Mouse (Mus musculus): ENCODE measurements around the gene Gm10840.
"Not testable (repeated sequence)": the region's sequence is repeated elsewhere in the genome, so short reads cannot be mapped to it uniquely, and the experiment has no call there.

Gm10840 gene

DNA sequence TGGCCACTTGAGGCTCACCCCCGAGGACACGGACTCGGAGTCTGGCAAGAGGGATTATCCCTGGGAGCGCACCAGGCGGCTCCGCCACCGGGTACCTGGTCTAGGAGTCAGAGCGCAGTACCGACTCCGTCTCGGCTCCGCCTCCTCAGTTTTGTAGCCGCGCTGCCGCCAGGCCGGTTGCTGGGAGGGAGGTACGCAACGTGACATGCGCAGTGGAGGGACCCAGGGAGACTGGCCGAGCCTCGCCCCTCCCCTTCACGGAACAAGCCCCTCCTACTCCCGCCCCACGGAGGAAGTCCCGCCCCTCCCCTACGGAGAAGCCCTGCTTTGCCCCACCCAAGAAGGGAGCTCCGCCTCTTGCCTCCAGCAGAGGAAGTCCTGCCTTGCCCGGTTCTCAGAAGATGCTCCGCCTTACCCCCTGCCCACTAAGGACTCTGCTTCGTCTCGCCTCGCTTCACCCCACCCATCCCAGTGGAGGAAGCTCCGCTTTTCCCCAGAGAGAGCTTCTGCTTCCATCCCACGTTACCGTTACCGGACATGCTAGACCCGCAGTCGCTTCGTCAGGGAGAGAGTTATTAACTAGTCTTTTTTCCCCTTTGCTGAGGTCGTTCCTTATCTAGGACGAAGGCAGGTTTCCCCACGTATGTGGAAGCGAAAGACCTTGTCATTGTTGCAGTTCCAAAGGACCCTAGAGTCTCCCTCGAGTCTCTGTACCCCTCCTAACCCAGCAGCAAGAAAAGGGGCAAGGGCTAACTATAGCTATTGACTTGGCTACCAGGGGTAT is 32.9 kb downstream of the Gm10840 start:
- ATAC-seq (ENCODE audit: insufficient number of reproducible peaks, low FRiP score, low TSS enrichment), result peak; percentile 95

DNA sequence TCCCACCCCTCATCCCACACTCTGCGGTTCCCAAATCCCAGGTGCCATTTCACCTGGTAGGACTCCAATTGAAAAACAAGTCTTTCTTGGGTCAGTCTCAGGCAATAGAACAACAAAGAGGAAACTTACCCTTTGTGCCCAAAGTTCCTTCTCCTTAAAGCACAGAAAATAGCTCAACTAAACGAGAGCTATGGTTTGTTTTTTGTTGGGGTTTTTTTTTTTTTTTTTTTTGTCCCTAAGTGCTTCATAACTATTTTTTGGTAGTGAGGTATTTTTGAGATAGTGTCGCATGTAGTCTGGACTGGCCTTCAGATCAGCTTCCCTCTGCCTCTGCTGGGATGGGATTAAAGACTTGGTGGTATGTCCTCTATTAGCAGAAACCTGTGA is 33.5 kb downstream of the Gm10840 start:
- no peak for ATAC-seq (ENCODE audit: insufficient number of reproducible peaks, low FRiP score, low TSS enrichment)

DNA sequence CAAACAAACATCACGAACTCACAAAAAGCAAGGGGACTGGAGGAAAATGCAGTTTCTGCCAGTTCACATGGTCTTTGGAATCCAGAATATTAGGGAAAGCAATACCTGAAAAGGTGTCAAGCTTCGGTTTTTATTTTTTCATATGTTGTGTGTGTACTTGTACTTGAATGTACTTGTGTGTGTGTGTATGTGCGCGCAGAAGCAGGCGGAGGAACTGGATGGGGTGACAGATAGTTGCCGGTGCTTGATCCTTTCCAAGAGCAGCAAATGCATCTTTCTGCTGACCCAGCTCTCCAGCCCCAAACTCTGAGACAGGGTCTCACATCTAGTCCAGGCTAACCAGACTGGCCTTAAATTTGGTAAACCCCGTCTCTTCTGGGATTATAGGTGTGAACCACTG is 34.2 kb downstream of the Gm10840 start:
- ATAC-seq (ENCODE audit: insufficient number of reproducible peaks, low FRiP score, low TSS enrichment), result no peak

DNA sequence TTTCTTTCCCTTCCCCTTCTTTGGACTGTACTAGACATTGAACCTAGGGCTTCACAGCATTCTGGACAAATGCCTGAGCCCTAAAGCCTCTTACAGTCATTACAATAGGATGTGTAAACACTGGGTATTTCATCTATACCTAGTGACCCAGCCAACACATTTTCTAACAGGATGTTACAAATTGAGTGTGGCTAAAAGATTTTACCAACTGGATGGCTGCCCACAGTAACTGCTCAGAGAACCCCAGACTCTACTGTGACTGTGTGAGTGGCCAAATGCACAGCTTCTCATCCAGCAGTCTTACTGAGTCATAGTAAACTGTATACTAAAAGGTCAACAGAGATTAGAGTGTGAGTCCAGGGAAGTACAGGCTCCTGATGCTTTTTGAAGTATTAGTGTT is 34.7 kb downstream of the Gm10840 start:
- ATAC-seq (ENCODE audit: insufficient number of reproducible peaks, low FRiP score, low TSS enrichment), result no peak

DNA sequence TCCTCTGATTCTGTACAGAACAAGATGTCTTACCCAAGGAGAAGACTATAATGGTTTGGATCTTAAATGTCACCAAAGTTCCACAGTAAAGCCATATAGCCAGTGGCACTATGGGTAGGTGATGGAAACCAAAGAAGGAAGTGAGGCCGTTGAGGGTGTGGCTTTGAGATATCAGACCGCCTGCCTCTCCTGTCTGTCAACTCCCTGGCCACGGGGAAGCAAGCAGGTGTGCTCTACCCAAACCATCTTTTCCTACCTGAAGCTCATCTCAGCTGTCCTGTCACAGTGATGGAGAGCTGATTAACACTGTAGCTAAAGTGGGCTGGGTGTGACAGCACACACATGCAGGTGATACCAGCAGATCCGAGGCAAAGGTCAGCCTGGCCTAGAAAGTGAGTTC is 37.6 kb downstream of the Gm10840 start:
- no peak for ATAC-seq (ENCODE audit: insufficient number of reproducible peaks, low FRiP score, low TSS enrichment)

DNA sequence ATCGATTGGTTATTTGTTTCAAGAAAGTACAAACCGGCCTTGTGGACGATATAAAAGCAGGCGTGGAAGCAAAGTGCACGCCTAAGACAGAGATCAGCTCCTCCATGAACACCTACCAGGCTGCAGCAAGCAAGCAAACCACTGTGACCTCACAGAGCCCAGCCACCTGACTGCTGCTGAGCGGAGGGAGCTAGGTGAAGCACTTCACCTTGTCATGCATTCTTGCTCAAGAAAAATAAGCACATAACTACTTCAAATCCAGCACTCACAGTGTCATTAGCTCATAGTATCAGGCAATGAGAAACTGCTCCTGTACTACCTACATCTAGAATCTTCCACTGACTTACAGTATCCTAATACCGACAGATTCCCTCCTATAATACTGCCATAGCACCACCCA is 39.3 kb downstream of the Gm10840 start:
- ATAC-seq (ENCODE audit: insufficient number of reproducible peaks, low FRiP score, low TSS enrichment), result not testable (repeated sequence)

DNA sequence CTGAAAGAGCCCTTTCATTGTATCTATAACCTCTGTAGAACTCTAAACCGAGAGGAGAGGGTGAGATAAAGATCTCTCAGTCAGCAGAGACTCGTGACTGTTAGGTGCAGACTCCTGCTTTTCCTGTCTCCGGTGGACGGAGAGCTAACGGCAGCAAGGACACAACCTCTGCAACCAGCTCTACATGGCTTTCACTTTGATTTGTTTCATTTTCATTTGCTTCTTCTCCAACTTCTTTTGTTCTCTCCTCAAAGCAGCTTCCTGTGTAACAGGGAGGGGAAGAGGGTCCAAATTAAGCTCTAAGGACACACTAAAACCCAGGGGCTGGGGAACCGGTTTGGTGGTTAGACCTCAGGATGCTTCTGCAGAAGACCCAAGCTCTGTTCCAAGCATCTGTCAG is 40.1 kb downstream of the Gm10840 start:
- no peak for ATAC-seq (ENCODE audit: insufficient number of reproducible peaks, low FRiP score, low TSS enrichment)

DNA sequence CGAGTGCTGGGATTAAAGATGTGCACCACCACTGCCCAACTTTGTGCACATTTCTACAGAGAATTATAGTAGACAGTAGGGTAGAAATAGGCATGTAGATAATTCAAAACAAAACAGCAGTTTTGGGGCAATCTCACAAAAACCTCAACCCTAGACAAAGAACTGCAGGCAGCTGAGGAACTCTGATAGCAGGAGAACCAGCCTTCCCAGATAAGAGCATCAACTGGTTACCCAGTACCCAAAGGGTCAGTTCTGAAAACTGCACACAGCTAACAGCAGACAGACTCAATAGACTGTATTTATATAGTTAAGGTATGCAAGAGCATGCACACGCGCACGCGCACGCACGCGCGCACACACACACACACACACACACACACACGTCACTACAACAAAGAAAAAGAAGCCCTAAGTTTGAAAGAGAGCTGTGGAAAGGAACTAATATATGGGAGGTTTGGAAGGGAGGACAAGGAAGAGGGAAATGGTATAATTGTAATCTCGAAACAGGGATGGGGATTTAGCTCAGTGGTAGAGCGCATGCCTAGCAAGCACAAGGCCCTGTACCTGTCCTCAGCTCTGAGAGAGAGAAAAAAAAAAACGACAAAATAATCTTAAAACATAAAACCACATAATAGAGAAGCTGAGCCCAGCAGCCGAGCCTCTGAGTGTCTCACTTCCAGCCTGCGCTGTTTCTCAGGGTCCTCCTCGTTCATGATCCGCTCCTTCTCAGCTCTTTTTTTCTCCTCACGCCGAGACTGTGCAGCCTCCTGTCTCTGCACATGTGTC is 40.9 kb downstream of the Gm10840 start:
- ATAC-seq (ENCODE audit: insufficient number of reproducible peaks, low FRiP score, low TSS enrichment), result no peak

DNA sequence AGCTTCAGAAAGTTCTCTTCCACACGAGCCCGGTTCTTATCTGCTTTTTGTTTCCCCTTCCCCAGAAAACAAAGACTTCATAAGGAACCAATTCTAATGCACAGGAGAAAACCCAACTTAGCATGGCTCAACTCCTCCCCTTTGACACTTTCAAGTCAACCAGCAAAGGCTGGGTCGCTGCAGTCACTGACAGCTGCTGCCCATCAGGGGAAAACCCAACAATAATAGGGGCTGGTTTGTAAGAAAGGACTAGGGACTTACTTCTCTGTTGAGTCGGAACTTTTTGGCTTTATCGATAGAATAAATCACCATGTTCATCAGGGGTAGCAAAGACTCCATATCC is 41.4 kb downstream of the Gm10840 start, which contains the start of gene Strada:
TSS of gene Strada (minus strand) at position 46 of the 343 bp plus-strand sequence.
- no peak for ATAC-seq (ENCODE audit: insufficient number of reproducible peaks, low FRiP score, low TSS enrichment)
